Mouse (Mus musculus) testis, postnatal 14 days (tissue): ENCODE measurements at regions not wholly inside any gene's neighbourhood (a gene's known extent, or its start where the extent isn't known, plus 50 kb on each side); places are given as distances from the start of the nearest gene placed in this dataset.
"Not testable (repeated sequence)": the region's sequence is repeated elsewhere in the genome, so short reads cannot be mapped to it uniquely, and the experiment has no call there.

Experiments used
- DNase-seq: peaks from one replicate; pipeline ENCODE4 v3.0.0; 2021; ENCODE audit warnings: low spot score

GRCm38 (mm10) chr17:10150403-10150689, 169.3 kb downstream of the Qk start:
- not testable (repeated sequence) for DNase-seq

GRCm38 (mm10) chr17:10149682-10150402, 169.8 kb downstream of the Qk start:
- DNase-seq, result no peak

GRCm38 (mm10) chr17:10147106-10147505, 172.5 kb downstream of the Qk start:
- no peak for DNase-seq

GRCm38 (mm10) chr17:10146576-10146975, 173.1 kb downstream of the Qk start:
- no peak for DNase-seq

GRCm38 (mm10) chr17:10138847-10139246, 180.8 kb downstream of the Qk start:
- DNase-seq, result no peak

GRCm38 (mm10) chr17:10138374-10138773, 181.3 kb downstream of the Qk start:
- DNase-seq, result no peak

GRCm38 (mm10) chr17:10135111-10135510, 184.5 kb downstream of the Qk start:
- DNase-seq, result no peak

GRCm38 (mm10) chr17:10128591-10128990, 191.1 kb downstream of the Qk start:
- no peak for DNase-seq

- DNase-seq, result no peak
Measured at GRCm38 (mm10) chr17:10122411-10122810, 197.2 kb downstream of the Qk start.

GRCm38 (mm10) chr17:10112118-10112517, 207.5 kb downstream of the Qk start:
- no peak for DNase-seq

- no peak for DNase-seq
Measured at GRCm38 (mm10) chr17:10110375-10110675, 209.3 kb downstream of the Qk start.

GRCm38 (mm10) chr17:10109511-10110374, 209.9 kb downstream of the Qk start:
- DNase-seq, result no peak

- no peak for DNase-seq
Measured at GRCm38 (mm10) chr17:10105299-10105698, 214.4 kb downstream of the Qk start.

GRCm38 (mm10) chr17:10098199-10098598, 221.5 kb downstream of the Qk start:
- no peak for DNase-seq

GRCm38 (mm10) chr17:10097691-10098090, 222.0 kb downstream of the Qk start:
- no peak for DNase-seq

- no peak for DNase-seq
Measured at GRCm38 (mm10) chr17:10095841-10096301, 223.8 kb downstream of the Qk start.

- peak; percentile 46 for DNase-seq
Measured at GRCm38 (mm10) chr17:10094108-10094521, 225.5 kb downstream of the Qk start.

- no peak for DNase-seq
Measured at GRCm38 (mm10) chr17:10093437-10094107, 226.1 kb downstream of the Qk start.

- no peak for DNase-seq
Measured at GRCm38 (mm10) chr17:10087192-10087886, 232.3 kb downstream of the Qk start.

- DNase-seq, result no peak
Measured at GRCm38 (mm10) chr17:10086558-10086957, 233.1 kb downstream of the Qk start.

GRCm38 (mm10) chr17:10086132-10086531, 233.5 kb downstream of the Qk start:
- no peak for DNase-seq

- no peak for DNase-seq
Measured at GRCm38 (mm10) chr17:10081721-10082120, 237.9 kb downstream of the Qk start.
